Mouse (Mus musculus): ENCODE data around the gene Twf2.

Twf2 gene

DNA sequence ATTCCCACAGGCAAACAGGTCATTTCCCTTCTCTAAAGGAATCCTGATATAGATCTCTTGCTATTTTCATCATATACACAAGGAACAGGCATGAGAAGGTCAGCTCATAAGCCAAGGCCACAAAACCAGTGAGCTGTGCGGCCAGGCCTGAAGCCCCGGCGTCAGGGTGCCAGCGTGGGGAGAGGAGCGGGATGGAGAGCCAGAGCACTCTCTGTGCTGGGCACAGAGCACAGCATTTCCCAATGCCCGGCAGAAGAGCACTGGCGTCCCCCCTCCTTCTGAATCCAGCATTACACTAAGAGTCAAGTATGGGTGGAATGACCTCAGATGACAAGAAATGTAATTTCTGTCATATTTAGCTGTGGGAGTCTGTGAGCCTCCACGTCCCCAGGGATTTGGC lies 34.5 kb downstream of the Twf2 start:
- no peak for DNase-seq (ENCODE audit: low spot score)

DNA sequence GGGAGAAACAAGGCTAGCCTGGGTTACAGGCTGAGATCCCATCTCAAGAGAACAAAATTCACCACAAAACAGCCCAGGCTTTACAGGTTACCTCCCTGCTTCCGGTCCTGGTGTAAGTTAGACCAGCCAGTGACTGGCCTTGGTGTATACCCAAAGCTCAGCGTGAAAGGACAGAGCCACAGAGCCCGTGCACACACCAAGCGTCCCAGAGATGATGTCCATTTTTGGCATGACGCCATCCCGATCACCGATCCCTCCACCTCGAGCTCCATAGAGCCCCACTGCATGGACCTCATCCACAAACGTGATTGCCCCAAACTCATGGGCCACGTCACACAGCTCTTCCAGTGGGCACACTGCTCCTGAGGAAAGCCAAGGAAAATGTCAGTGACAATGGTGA lies 35.0 kb downstream of the Twf2 start:
- no peak for DNase-seq (ENCODE audit: low spot score)

DNA sequence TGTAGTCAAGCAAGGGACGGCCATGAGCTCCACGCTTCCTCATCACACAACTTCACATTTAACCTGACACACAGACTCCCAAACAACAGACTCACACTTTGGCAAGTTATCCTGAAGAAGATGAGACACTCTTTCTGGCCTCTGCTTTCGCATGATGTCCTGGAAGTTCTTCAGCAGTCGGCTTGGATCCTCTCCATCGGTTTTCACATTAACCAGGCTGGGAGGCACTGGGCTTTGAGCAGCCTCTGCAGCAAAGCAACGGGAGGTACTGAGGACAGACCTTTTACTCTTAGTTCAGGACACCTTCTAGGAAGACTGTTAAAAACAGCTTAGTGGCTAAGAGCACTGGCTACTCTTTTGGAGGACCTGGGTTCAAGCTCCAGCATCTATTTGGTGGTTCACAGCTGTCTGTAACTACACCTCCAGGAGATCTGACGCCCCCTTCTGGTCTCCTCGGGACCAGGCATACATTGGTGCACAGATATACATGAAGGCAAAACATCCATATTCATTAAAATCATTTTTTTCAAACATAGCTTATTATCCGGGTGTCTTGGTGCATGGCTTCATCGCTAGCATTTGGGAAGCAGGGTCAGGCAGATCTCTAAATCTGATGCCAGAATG lies 38.7 kb downstream of the Twf2 start:
- DNase-seq (ENCODE audit: low spot score): no peak

DNA sequence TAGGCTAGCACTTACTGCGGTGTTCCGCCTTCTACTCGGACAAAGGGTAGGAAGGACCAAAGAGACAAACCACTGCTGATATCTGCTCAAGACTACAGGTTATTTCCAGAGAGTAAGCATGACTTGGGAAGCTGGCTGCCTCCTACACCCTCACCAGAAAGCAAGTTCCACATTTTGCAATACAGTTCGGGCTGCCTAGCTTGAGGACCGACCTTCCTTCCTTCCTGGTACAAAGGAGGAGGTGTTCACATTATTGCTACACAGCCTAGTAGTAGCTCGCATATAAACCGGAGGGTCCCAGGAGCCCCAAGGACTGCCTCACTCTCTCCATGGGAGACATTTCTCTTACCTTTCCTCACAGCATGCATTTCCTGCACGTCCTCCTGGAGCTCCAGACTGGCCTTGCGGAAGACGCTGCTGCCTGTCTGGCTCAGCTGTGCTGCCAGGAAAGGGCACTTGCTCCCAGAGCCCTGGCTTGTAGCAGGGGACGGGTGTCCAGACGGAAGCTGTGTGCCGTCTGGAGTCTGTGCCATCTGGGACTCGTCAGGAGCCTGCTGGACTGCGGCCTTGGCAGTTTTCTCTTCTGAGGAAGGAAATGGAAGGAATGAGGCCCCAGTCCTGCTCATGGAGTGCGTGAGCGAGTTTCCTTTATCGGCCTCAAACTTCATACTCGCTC lies 40.0 kb downstream of the Twf2 start:
- no peak for DNase-seq (ENCODE audit: low spot score)

DNA sequence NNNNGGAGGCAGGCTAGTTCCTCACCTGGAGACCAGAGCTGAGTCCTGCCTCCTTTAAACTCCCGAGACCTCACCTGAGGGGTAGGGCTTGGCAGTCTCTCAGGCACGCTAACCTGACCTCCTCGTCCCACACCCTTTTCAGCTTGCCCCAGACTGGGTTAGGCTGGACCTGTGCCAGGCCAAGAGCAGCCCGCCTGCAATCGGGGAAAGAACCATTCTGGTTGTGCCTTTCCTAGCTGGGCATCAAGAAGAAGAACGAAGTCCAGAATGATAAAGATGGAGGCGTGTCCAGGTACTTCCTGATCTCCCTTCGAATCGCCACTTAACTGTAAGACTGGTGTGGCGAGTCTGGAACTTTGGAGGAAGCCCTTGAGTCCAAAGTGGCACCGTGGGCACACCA lies 46.6 kb downstream of the Twf2 start:
- no peak for DNase-seq (ENCODE audit: low spot score)

DNA sequence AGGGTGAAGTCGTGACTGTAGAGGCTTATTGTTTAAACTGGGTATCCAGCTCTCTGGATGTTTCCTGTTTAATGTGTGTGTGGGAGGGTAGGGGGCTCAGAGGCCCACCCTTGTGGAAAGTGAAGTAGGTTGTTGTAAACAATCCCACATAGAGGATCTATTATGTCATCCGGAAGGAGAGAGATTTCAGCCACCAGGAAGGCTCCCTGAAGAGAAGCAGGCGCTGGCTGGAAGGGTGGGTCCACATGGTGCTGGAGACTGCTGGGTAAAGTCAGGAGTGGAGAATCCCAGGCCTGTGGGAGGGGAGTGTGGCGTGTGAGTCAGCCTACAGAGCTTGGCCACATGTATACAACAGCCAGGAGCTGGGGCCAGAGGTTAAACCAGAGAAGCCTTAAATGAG lies 47.3 kb downstream of the Twf2 start:
- DNase-seq (ENCODE audit: low spot score): no peak

DNA sequence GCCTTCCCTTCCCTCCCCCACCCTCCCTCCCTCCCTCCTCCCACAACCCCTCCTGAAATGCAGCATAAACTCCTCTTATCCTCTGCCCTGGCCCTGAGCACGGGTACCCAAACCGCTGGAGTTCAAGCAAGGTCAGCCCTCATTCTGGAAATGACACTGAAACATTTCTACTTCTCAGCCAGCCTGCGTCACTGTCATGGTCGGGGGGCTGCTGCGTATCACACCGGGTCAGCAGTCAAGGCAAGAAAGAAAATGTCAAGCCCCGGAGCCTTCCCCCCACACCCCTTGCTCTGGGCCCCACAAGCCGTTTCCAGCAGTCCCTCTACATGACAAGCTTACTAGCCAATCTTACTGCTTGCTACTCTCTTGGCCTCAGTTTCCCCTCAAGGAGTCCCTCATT lies 48.2 kb downstream of the Twf2 start:
- DNase-seq (ENCODE audit: low spot score): no peak

DNA sequence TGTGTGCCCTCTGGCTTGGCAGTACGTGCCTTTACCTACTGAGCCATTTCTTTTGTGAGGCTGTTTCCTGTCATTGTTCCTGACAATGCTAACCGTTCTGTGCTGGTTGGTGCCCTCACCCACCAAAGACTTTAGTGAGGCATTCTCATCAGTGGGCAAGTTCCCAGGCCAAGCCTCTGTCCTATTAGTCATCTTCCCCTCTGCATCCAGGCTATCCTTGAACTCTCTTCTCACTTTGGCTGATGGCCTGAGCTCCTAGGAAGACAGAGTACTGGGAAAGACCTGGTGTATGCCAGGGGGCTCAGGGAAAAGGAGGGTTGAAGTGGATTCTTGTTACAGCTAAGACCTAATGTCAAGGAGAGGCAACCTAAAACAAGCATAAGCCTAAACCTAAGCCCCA lies 51.1 kb downstream of the Twf2 start:
- DNase-seq (ENCODE audit: low spot score): no peak

DNA sequence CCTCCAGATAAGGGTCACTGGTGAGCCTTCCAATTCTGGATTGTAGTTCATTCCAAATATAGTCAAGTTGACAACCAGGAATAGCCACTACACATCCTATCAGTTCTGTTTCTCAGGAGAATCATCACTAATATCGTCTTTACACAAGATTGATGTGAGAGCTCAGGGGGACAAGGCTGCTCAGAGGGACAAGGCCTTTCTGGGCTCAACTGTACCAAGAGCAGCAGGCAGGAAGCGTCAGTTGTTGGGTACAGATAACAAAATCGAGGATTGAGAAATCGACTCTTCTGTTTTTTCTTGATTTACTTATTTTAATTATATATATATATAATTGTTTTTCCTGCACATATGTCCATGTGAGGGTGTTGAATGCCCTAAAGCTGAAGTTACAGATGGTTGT lies 55.5 kb downstream of the Twf2 start:
- DNase-seq (ENCODE audit: low spot score): no peak

DNA sequence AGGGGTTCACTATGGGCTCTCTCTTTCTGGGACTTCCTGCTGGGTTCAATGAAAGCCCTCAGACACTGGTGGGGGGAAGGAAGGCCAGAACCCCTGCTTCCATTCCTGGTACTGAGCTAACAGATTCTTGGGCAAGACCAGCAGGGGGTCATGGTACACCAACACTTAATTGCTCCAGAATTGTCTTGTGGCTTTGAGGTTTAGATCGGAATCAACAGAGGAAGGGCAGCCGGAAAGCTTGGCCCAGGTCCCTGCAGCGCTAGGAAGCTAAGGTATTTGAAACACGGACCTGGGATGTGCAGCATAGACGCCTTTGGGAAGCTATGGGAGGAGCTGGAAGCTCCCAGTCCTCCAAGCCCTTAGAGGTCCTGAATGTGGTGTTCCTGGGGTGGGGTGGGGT lies 56.1 kb downstream of the Twf2 start:
- DNase-seq (ENCODE audit: low spot score): no peak

DNA sequence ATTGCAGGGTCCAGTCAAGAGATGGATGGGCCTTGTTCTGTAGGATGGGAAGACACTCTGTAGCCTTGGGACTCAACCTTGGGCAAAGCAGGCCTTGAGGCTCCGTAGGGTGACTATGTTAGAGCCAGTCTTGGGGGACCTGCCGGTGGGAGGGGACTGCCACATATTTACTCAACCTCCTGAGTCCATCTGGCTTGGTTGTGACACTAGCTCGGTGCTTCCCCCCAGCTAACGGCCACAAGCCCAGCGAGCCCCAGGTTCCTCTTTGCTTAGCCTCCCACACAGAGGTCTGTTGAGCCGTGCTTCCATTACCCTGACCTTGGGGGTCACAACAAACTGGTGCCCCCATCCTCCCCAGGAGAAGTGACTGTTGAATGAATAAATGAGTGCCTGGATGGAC lies 58.1 kb downstream of the Twf2 start:
- no peak for DNase-seq (ENCODE audit: low spot score)

DNA sequence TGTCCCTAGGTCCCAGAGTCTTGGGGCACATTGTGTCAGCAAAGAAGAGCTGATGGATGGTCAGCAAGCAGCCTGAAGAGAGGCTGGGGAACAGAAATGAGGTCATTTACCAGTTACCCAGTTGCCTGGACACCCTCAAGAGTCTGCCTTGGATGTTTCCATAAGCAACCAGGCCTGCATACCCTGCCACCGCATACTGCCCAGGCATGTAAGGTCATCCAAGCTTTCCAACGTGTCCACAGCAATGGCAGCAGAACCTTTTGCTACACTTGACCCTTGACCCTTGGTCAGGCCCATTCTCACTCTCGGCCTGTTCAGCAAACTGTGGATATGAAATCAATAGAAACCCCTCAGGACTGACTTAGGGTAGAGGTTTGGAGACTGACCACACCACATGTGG lies 58.6 kb downstream of the Twf2 start:
- no peak for DNase-seq (ENCODE audit: low spot score)

GRCm38 (mm10) chr9:106262075-106262474 lies 59.2 kb downstream of the Twf2 start:
- no peak for DNase-seq (ENCODE audit: low spot score)

- no peak for DNase-seq (ENCODE audit: low spot score)
Observed at GRCm38 (mm10) chr9:106263381-106263924, 60.5 kb downstream of the Twf2 start.
